Mouse (Mus musculus): ENCODE data around the gene Aldh3b1. TPM values are rescaled to one million over a fixed set of nuclear protein-coding genes. Genes with fewer than 3 reads are reported as not detected.

Aldh3b1 gene
- total RNA-seq, 1 experiment from 2014 or later = 1.6 TPM

DNA sequence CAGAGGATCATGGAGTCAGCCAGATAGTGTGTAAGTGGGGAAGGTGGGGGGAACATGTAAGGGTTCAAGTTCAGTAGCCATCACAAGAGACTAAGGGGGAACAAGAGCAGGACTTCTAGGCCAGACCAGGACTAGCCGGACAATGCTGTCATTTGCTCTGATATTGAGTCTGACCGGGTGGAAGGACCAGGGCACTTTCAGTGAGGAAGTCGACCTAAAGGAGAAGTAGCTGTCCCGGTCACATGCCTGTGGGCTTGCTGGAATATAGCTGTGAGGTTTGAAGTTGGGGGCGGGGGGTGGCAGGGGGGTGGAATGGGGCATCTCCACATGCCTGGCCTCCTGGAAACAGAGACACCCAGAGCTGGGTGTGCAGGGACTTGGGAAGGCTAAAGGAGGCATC is 15.1 kb downstream of the Aldh3b1 start:
- ATAC-seq (replicated peaks; ENCODE audit: low read depth, poor library complexity, severe bottlenecking) = no peak

DNA sequence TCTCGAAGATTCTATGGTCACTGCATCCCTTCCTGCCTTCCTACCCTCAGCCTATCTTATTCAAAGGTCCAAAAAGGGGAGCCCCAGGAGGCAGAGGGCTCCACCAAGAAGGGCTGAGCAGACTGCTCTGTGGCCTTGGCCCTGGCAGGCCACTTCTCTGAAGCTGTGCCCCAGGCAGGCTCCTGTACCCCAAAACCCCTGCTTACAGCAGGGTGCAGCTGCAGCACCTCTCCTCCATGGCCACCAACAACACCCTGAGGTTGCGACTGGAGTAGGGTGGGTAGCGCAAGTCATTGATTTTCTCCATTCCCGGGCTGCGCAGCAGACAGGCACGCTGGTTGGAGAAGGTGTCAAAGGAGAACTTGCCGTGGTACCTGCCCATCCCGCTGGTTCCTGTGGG is 15.9 kb downstream of the Aldh3b1 start:
- no peak for ATAC-seq (replicated peaks; ENCODE audit: low read depth, poor library complexity, severe bottlenecking)

DNA sequence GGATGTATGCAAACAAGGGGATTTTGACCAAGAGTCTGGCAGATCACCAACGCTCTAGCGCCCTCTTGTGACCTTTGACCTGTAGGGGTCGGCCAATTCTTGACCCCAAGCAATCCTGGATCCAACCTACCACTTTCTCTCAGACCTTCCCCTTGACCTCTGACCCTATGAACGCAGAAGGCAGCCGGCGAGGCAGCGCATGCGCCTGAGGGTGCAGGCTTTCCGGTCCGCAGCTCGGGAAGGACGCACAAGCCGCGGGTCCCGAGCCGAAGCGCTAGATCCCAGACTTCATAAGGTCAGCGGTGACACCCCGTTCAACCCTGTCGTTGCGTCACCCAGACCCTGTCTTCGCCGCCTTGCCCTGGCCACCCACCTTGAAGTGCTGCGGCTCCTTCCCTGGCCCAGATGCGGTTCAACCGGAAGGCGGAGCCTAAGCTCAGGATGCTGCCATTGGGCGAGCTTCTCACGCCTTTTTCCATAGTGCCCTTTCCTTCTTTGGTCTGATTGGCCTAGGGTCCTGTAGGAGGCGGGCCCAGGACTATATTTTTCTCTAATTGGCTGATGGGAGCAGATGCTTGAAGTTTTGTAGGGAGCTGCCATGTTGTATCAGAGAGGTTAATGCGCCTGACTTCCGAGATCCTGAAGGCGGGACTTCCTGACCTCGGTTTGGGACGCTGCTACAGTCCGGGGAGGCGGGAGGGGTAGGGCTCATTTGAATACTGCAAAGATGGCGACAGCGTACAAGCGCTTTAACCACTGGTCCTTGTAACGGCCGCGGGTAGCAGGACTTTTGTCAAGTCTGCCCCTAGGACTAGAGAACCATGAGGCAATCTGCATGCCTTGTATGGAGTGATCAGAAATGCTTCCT is 17.0 kb downstream of the Aldh3b1 start, which contains the start of gene Ndufs8:
TSS of gene Ndufs8 (minus strand) at position 438 of the 868 bp plus-strand sequence.
- peak; percentile 95 for ATAC-seq (replicated peaks; ENCODE audit: low read depth, poor library complexity, severe bottlenecking)

DNA sequence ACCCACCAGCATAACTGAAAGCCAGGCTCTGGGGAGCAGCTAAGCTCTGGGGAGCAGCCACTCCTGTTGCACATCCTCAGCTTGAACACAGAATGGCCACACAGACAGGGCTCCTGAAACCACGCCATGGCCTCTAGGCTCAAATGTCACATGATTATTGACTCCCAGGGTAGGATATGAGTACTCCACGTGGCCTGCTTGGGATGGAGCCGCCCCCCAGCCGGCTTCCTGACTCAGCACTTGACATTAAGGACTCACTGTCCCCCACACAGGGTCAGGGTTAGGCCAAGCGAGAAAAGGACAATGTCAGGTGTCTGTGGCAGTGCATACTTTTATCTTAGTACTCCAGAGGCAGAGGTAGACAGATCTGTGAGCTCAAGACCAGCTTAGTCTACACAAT is 19.4 kb downstream of the Aldh3b1 start:
- ATAC-seq (replicated peaks; ENCODE audit: low read depth, poor library complexity, severe bottlenecking) = no peak

DNA sequence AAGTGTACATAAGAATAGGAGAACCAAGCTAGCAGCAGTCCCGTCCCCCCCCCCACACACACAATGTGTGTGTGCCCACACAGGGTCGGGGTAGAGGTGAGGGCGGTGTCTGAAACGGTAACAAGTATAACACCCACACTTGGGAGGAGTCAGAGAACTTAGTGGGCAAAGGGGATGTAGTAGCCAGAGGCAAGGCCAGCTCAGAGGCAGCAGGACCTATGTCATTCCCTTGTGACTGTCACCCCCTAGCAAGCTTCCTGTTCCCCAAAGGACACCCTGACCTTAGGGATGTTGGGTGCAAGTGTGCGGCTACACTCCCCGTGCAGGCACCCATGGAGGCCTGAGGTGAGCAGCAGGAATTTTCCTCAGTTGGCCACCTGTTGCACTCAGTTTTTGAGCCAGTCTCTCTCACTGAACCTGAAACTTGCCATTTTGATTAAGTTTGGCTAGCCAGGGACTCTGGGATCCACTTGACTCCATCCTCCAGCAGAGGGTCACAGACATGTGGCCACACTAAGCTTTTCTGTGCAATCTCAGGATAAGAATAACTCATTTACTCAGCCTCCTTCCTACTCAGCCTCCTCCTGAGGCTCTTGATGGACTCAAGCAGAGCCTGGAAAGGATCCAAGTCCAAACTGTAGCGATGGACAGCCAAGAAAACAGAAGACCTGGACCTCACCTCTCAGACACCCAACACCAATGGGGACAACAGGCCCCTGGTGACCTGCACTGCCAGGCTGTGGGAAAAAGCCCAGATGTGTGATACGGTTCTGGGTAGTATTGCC is 21.5 kb downstream of the Aldh3b1 start:
- ATAC-seq (replicated peaks; ENCODE audit: low read depth, poor library complexity, severe bottlenecking) = no peak

DNA sequence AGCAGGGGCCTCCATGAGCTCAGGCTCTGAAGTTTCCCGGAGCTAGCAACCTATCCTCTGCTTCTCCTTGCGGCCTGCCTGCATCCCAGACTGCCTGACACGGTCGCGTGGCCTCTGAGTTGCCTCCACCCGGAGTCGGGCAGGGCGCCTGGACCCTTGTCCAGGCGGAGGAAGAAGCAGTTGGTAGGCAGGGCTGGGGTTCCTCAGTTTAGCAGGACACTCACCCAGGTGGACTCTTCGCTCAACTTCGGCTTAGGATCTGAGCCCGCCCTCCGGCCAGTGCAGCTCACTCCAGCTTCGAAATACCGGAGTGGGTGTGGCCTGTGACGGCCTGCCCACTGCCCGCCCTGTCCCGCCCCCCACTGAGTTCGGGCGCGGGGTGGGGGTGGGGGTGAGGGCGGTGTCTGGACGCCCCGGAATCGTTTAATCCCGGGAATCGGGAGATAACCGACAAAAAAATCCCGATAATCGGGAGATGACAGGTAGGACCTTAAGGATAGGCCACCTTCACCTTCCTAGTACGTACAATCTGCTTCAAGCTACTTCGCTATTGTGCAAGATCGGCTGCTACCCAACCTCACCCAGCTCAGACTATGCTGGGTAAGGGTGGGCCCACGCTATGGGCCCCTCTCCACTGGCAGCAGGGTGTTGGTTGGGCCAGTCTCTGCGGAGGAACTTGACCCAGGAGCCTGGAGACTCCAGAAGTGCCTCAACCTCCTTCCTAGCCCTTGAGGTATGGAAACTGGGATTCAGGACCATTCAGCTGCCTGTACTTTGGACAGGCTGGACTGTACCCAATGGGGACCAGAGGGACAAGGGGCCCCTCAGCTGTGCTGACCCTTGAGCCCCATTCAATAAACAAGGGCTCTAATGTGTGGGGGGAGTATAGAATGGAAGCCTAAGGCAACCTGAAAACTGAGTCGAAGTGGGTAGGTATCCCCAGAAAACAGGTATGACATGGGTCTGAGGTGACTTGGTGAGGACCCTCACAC is 22.5 kb downstream of the Aldh3b1 start, which contains the start of gene Tcirg1:
TSS of gene Tcirg1 (minus strand) at position 339 of the 992 bp plus-strand sequence.
- ATAC-seq (replicated peaks; ENCODE audit: low read depth, poor library complexity, severe bottlenecking) = peak; percentile 62

DNA sequence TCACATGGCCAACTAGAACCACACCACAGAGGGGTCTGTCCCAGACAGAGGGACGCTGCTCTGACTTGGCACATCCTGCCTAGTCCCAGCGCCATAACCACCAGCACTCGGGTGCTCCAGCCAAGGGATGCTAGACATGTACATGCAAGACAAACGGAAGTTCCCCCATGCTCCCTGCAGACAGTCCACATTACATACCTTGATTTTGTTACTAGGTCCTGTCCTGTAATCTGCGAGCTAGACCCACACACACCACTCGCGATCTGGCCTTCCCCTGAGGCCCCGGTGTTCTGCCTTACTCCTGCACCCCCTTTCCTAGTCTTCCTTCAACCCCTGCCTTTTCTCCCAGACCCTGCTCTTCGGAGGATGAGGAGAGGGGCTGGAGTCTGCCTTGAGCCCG is 23.3 kb downstream of the Aldh3b1 start:
- ATAC-seq (replicated peaks; ENCODE audit: low read depth, poor library complexity, severe bottlenecking) = no peak

DNA sequence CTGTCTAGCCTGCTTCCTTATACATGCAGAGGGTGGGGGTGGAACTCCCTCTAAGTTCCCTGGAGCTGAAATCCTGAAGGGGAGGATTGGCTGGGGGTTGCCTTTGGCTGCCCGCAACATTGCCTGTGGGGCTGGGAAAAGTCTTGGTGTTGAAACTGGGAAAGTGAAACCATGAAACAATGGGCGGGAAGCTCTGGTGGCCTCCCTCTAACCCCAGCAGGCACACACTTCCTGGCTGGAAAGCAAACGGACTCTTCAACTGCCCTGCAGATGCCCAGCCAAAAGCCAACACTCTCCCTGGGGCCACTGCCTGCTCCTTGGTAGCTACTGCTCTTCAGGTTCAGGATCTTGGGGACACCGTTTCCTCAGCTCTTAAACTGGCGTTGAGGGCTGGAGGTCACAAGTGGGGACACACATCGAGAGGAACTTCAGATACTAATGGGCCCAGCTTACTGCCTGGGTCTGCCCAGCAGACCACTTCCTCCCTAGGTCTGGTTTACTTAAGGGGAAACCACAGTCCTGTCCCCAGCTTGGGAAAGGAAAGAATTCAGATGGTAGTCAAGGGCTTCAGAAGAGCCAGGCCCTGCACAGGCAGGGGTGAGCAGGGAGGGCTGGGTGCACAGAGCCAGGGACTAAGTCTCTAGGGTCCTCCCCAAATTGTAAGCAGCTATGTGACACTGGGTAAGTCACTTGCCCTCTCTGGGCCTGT is 24.2 kb downstream of the Aldh3b1 start:
- ATAC-seq (replicated peaks; ENCODE audit: low read depth, poor library complexity, severe bottlenecking) = peak; percentile 70

DNA sequence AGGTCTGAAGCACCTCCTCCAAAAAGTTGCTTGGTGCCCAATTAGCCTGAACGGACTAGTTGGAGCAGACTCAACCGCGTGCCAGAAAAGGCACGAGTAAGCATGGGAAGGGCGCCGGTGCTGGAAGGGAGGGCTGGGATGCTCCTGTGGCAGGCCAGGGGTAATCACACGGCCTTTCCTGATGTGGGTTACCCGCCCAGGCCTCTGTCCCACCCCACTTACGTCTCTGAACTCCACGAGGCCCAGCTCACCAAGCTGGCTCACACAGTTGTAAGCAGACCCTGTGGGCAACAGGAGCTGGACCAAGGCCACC is 25.3 kb downstream of the Aldh3b1 start:
- ATAC-seq (replicated peaks; ENCODE audit: low read depth, poor library complexity, severe bottlenecking) = no peak

DNA sequence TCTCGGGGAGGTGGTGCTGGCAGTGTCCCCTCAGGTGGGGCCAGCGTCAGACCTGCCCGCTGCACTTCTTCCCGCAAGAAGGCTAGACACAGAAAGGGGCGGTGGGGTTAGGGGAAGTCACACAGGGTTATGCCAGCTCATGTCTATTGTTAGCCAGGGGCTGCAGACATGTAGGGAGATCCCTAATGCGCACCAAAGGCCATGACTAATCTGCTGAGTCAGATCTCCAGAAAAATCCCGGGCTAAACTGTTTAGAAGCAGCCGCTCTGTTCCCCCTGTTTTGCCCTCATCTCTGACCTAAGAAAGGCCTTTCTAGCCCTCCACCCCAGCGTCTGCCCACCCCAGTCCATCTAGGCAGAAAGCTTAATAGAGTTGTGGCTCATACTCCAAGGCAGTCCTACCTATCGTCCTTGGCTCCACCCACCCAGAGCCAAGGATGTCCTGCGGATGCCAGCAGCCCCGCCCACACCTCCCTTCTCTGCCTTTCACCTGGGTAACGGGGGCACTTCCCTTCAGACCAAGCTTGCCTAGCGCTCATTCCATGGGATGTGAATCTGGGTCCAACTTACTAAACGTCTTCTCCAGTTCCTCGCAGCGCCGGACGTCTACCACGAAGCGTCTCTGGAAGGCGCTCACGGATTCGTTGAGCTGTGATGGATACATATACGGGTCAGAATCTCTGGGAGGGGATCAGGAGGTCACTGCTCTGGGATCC is 25.8 kb downstream of the Aldh3b1 start:
- no peak for ATAC-seq (replicated peaks; ENCODE audit: low read depth, poor library complexity, severe bottlenecking)

DNA sequence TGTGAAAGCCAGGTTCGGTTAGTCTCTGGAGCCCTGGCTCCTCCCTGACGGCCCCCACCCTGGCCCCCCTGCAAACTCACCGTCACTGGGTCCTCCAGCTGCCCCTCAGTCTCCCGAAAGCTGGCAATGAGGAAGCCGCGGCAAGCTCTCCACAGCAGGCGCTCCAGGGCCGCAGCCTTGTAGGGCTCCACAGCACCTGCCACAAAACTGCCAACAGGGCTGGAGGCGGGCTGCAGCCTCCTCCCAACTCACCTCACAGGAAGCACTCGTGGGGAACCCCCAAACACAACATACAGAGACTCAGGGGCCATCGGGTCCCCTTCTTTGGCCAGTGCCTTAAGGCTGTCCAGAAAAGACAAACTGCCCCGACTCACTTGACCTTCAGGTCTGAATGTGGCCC is 26.6 kb downstream of the Aldh3b1 start:
- ATAC-seq (replicated peaks; ENCODE audit: low read depth, poor library complexity, severe bottlenecking) = no peak

DNA sequence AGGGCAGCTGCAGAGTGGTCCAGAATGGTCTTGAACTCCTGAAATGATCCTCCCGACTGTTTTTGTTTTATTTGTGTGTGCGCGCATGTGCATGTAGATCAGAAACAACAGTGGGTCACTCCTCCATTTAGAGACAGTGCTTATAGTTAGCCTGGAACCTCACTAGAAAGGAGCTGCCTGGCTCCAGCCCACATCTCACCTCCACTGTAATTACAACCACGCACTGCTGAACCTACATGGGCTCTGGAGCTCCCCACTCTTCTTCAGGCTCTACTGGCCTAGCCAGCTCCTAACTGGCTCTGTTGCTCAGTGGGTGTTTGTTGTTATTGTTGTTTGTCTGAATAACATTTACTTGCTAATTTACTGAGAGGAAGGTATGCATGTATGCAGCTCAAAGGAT is 30.0 kb downstream of the Aldh3b1 start:
- ATAC-seq (replicated peaks; ENCODE audit: low read depth, poor library complexity, severe bottlenecking) = no peak

DNA sequence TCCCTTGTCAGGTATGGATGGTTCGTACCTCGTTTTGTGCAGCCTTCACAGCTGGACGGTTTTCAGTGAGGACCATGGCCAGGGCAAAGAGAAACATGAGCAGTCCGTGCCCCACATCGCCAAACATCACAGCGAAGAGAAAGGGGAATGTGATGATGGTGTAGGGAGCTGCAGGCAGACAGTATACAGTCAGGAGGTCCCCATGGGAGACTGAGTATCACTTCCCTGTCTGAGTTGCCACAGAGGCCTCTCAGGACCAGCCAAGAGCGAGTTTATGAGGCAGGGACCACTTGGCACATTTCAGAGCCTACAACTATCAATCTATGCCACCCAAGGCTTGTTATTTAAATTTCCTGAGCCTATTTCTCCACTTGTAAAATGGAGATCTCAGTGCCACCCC is 30.7 kb downstream of the Aldh3b1 start:
- 0 out of 2 replicates have a peak, but pooled peaks have one; percentile 29 for ATAC-seq (replicated peaks; ENCODE audit: low read depth, poor library complexity, severe bottlenecking)

DNA sequence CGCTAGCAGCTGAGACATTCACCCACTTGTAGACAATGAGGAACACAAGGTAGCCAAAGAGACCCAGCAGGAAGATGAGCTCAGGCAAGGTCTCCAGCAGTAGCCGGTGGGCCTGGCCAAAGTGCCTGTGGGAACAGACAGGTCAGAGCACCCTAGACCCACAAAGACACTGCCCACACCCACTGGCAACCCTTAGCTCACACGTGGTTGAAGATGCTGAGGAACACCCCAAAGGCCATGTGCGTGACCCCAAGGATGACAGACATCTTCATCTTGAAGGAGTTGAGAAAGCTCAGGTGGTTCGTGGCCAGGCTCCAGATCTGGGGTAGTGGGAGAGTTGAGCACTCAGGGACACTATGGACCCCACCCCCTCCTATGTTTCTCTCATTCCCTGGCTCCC is 32.1 kb downstream of the Aldh3b1 start:
- no peak for ATAC-seq (replicated peaks; ENCODE audit: low read depth, poor library complexity, severe bottlenecking)

DNA sequence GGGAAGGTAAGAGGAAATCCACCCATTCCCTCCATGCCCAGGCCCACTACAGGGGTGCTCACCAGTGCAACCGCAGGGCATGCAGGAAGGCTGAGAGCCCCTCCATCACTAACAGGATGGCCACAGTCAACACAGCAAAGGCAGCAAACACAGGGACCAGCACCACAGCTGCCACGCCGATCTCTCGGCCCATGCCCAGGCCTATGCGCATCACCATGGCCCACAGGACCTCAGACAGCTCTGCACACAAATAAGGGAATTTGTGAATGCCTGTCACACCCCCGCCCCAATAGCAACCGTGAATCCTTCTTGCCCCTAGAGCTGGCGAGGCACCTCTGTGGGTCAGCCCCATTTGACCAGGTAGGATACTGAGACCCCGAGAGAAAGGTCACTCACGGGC is 33.4 kb downstream of the Aldh3b1 start:
- ATAC-seq (replicated peaks; ENCODE audit: low read depth, poor library complexity, severe bottlenecking) = no peak

DNA sequence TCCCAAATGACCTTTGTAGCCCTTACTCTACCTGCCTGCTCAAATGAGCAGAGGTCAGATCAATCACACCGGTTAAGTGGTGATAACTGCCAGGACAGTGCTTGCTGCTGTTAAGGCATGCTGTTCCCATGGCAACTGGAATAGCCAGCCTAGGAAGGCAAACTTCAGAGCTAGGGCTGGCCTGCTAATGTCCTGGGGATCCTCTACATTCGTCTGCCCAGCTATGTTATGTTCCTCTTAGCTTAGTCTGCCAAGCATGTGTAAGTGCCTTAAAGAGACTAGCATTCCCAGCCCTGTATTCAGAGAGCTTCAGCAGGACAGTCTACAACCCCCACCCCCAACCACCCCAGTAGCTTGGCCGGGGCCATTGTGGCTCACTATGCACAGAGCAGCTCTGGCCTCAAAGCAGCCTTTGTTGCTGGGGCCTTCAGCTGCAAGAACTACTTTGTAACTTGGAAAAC is 34.4 kb downstream of the Aldh3b1 start:
- no peak for ATAC-seq (replicated peaks; ENCODE audit: low read depth, poor library complexity, severe bottlenecking)

DNA sequence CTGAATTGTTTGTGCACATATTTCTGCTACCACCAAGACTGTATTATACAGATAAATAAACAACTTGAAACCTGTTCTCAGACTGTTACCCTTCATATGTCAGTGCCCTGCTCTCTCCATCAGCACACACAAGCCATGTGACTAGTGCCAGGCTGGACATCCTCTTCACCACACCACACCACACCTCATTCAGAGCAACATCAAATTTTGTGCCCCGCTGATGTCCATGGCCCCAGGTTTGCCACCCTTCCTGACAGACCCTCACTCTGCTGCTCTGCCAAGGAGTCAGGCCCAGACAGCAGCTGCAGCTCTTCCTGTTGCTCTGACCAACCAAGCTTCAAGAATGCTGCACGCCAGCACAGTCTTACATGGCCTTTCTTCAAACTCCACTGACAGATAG is 35.3 kb downstream of the Aldh3b1 start:
- no peak for ATAC-seq (replicated peaks; ENCODE audit: low read depth, poor library complexity, severe bottlenecking)

DNA sequence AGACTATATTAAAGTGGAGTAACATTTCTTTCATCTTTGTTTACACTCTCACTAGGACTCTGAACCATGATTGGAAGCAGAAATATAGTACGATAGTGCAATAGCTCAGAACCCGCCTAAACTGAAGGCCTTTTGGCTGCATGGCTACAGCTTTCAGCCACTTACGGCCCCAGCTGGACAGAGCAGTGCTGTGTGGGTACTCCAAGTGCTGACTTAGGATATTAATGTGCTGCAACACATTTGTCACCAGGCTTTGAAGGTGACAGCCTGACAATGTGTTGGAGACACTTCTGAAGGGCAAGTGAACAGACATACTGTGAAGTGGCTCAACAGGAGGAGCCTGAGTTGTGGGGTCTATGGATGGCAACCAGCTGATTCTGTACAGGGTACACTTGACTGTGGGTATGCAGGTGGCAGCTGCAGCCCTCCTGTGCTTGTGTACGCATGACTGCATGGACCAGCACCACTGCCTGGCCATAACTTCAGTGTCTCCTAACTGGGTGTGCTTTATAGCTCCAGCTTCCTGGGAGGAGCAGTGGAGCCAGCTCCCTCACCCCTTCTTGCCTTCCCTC is 36.0 kb downstream of the Aldh3b1 start:
- ATAC-seq (replicated peaks; ENCODE audit: low read depth, poor library complexity, severe bottlenecking) = no peak

Measured in common myeloid progenitor, adult 5-6 weeks (primary cell).